In genomic region chr3:142852911-142853310, GRCm38 (mm10) we compare ENCODE assay signal across 28 mouse cellular contexts.
"Had no signal": no experiment of that assay in that cellular context is flagged by ENCODE, and none has a peak within 500 bp of the region (broad histone marks: within the 10 kb centered on the region; RNA-seq: fewer than 3 reads in every experiment).

No protein-coding gene starts in this region.

- H3K4me2 ChIP-seq: heart, embryonic 11.5 days; heart, embryonic 13.5 days; heart, embryonic 15.5 days; hindbrain, embryonic 13.5 days; hindbrain, embryonic 15.5 days; kidney, embryonic 15.5 days; limb, embryonic 13.5 days; limb, embryonic 15.5 days; liver, embryonic 11.5 days; liver, embryonic 13.5 days; liver, embryonic 15.5 days had no signal

- H3K27me3 ChIP-seq: heart, embryonic 13.5 days; heart, embryonic 15.5 days; hindbrain, embryonic 13.5 days; hindbrain, embryonic 15.5 days; kidney, embryonic 15.5 days; limb, embryonic 13.5 days; limb, embryonic 15.5 days; liver, embryonic 13.5 days; liver, embryonic 15.5 days had no signal

- H3K4me3 ChIP-seq: heart, adult 2 months; heart, embryonic 13.5 days; heart, embryonic 15.5 days; hindbrain, embryonic 13.5 days; hindbrain, embryonic 15.5 days; kidney, embryonic 15.5 days; layer of hippocampus, adult 2 months; limb, embryonic 13.5 days; limb, embryonic 15.5 days; liver, embryonic 13.5 days; liver, embryonic 15.5 days had no signal

- ATAC-seq: hindbrain, postnatal 0 days; intestine, embryonic 16.5 days had no signal

- H3K27ac ChIP-seq: heart, adult 2 months; heart, embryonic 13.5 days; heart, embryonic 15.5 days; hindbrain, embryonic 13.5 days; hindbrain, embryonic 15.5 days; hindbrain, postnatal 0 days; kidney, embryonic 15.5 days; kidney, postnatal 0 days; layer of hippocampus, adult 2 months; limb, embryonic 13.5 days; limb, embryonic 15.5 days; liver, embryonic 13.5 days; liver, embryonic 15.5 days had no signal

- H3K9me3 ChIP-seq: heart, embryonic 13.5 days; heart, embryonic 15.5 days; hindbrain, embryonic 13.5 days; hindbrain, embryonic 15.5 days; kidney, embryonic 15.5 days; limb, embryonic 13.5 days; limb, embryonic 15.5 days; liver, embryonic 13.5 days; liver, embryonic 15.5 days had no signal

- H3K4me1 ChIP-seq: hindbrain, embryonic 13.5 days; hindbrain, embryonic 15.5 days had no signal

- H3K36me3 ChIP-seq: heart, embryonic 15.5 days; hindbrain, embryonic 13.5 days; hindbrain, embryonic 15.5 days; limb, embryonic 15.5 days had no signal

- DNase-seq: gastrocnemius, postnatal 14 days; gastrocnemius, postnatal 36 days; heart, adult 11 months; heart, adult 2 months; heart, postnatal 14 days; heart, postnatal 36 days; kidney, adult 11 months; kidney, adult 2 months; kidney, adult 9 months; kidney, postnatal 14 days; kidney, postnatal 4 days; layer of hippocampus, postnatal 36 days; left cerebral cortex, postnatal 4 days; liver, embryonic 13.5 days had no signal

- H3K9ac ChIP-seq: heart, embryonic 13.5 days; heart, embryonic 15.5 days; hindbrain, embryonic 13.5 days; hindbrain, embryonic 15.5 days; kidney, embryonic 15.5 days; limb, embryonic 13.5 days; limb, embryonic 15.5 days; liver, embryonic 13.5 days; liver, embryonic 15.5 days had no signal
